Comparison of ENCODE assay signal across 27 mouse cellular contexts in genomic region chr2:19953028-19953427, GRCm38 (mm10). TPM values are rescaled to one million over a fixed set of nuclear protein-coding genes. Genes with fewer than 3 reads are reported as not detected.
DNase-seq lines count a peak whose midpoint lies in the region; ATAC-seq and TF ChIP-seq lines count a peak whose summit lies in the region.
"Had no signal": no experiment of that assay in that cellular context is flagged by ENCODE, and none has a peak within 500 bp of the region (broad histone marks: within the 10 kb centered on the region; RNA-seq: fewer than 3 reads in every experiment).

No protein-coding gene starts in this region.

- TF ChIP-seq CTCF in forebrain, postnatal 0 days (IDR thresholded peaks at IDR 0.05; ENCODE audit: low read depth): no peak

- no peaks in the 10 kb centered on the region for H3K27me3 ChIP-seq in forebrain, embryonic 15.5 days
- H3K27me3 ChIP-seq in forebrain, embryonic 12.5 days: no peaks in the 10 kb centered on the region
- no peaks in the 10 kb centered on the region for H3K27me3 ChIP-seq in midbrain, embryonic 12.5 days
- H3K27me3 ChIP-seq in midbrain, embryonic 16.5 days (ENCODE audit: control insufficient read depth, insufficient read depth, low read depth, low read length): no peaks in the 10 kb centered on the region
- H3K27me3 ChIP-seq in forebrain, postnatal 0 days (ENCODE audit: insufficient read depth, low read length): no peaks in the 10 kb centered on the region
- H3K27me3 ChIP-seq: embryonic facial prominence, embryonic 12.5 days; embryonic facial prominence, embryonic 15.5 days; heart, embryonic 13.5 days had no signal

- no peak overlapping the region for H3K27ac ChIP-seq in forebrain, embryonic 15.5 days (replicated peaks)
- no peak overlapping the region for H3K27ac ChIP-seq in forebrain, embryonic 12.5 days
- H3K27ac ChIP-seq in midbrain, embryonic 12.5 days (replicated peaks): no peak overlapping the region
- H3K27ac ChIP-seq in midbrain, embryonic 16.5 days (ENCODE audit: low read length): no peak overlapping the region
- H3K27ac ChIP-seq in forebrain, postnatal 0 days (ENCODE audit: low read depth, low read length): no peak overlapping the region
- H3K27ac ChIP-seq: embryonic facial prominence, embryonic 12.5 days; embryonic facial prominence, embryonic 15.5 days; heart, adult 2 months; heart, embryonic 10.5 days; heart, embryonic 13.5 days; hindbrain, embryonic 14.5 days; hindbrain, postnatal 0 days had no signal

- H3K4me2 ChIP-seq in forebrain, embryonic 15.5 days (replicated peaks): no peak overlapping the region
- H3K4me2 ChIP-seq in forebrain, embryonic 12.5 days: no peak overlapping the region
- H3K4me2 ChIP-seq in midbrain, embryonic 12.5 days (replicated peaks): no peak overlapping the region
- no peak overlapping the region for H3K4me2 ChIP-seq in midbrain, embryonic 16.5 days (ENCODE audit: low read length)
- no peak overlapping the region for H3K4me2 ChIP-seq in forebrain, postnatal 0 days (ENCODE audit: low read depth)
- H3K4me2 ChIP-seq: embryonic facial prominence, embryonic 12.5 days; embryonic facial prominence, embryonic 15.5 days; heart, embryonic 13.5 days; hindbrain, embryonic 14.5 days had no signal

- no peaks in the 10 kb centered on the region for H3K4me1 ChIP-seq in forebrain, embryonic 15.5 days
- no peaks in the 10 kb centered on the region for H3K4me1 ChIP-seq in forebrain, embryonic 12.5 days
- no peaks in the 10 kb centered on the region for H3K4me1 ChIP-seq in midbrain, embryonic 12.5 days
- H3K4me1 ChIP-seq in midbrain, embryonic 16.5 days (ENCODE audit: control insufficient read depth, insufficient read depth, low read length): no peaks in the 10 kb centered on the region
- H3K4me1 ChIP-seq in forebrain, postnatal 0 days (ENCODE audit: insufficient read depth): no peaks in the 10 kb centered on the region
- H3K4me1 ChIP-seq: embryonic facial prominence, embryonic 12.5 days; embryonic facial prominence, embryonic 15.5 days; heart, embryonic 10.5 days; heart, embryonic 13.5 days had no signal

- no peak overlapping the region for H3K4me3 ChIP-seq in forebrain, embryonic 15.5 days
- H3K4me3 ChIP-seq in forebrain, embryonic 12.5 days (replicated peaks): no peak overlapping the region
- H3K4me3 ChIP-seq in midbrain, embryonic 12.5 days: no peak overlapping the region
- no peak overlapping the region for H3K4me3 ChIP-seq in midbrain, embryonic 16.5 days (ENCODE audit: low read depth, low read length)
- no peak overlapping the region for H3K4me3 ChIP-seq in forebrain, postnatal 0 days (ENCODE audit: low read depth, low read length)
- H3K4me3 ChIP-seq: embryonic facial prominence, embryonic 12.5 days; embryonic facial prominence, embryonic 15.5 days; heart, adult 2 months; heart, embryonic 10.5 days; heart, embryonic 13.5 days had no signal

- DNase-seq in brain, embryonic 18.5 days (ENCODE audit: low read depth, low spot score): peak; percentile 10
- peak; percentile 7 for DNase-seq in forebrain, postnatal 0 days
- DNase-seq in urinary bladder, postnatal 36 days (ENCODE audit: low spot score in 2 of 2): no peak
- DNase-seq: adrenal gland, adult 2 months; adrenal gland, postnatal 14 days; cerebellum, adult 18-20 months; cerebellum, adult 9-10 months; cerebellum, postnatal 14 days; gastrocnemius, postnatal 10 days; gastrocnemius, postnatal 36 days; heart, adult 2 months; heart, postnatal 14 days; heart, postnatal 4 days had no signal

- ATAC-seq in forebrain, embryonic 15.5 days (replicated peaks): peak; percentile 77; the same call in 1 of the 2 replicates
- ATAC-seq in forebrain, embryonic 12.5 days (ENCODE audit: low FRiP score): no peak
- ATAC-seq in midbrain, embryonic 12.5 days (ENCODE audit: low FRiP score, low read depth): peak; percentile 47; the same call in 1 of the 2 replicates
- no peak for ATAC-seq in midbrain, embryonic 16.5 days
- ATAC-seq in forebrain, postnatal 0 days: peak; percentile 72; the same call in 1 of the 2 replicates
- ATAC-seq: CD4-positive, CD25-positive, alpha-beta regulatory T cell, adult 4 months; hindbrain, postnatal 0 days; inflammation-experienced regulatory T-cells, adult 6 months; intestine, embryonic 16.5 days had no signal

- 63% methylated on average over 2 of the region's 2 CpGs for WGBS in forebrain, embryonic 15.5 days
- 59% methylated on average over 2 of the region's 2 CpGs for WGBS in forebrain, embryonic 12.5 days
- 47% methylated on average over 2 of the region's 2 CpGs for WGBS in midbrain, embryonic 12.5 days
- 29% methylated on average over 2 of the region's 2 CpGs for WGBS in midbrain, embryonic 16.5 days
- 48% methylated on average over 2 of the region's 2 CpGs for WGBS in forebrain, postnatal 0 days

- no peak overlapping the region for H3K9ac ChIP-seq in forebrain, embryonic 15.5 days (replicated peaks)
- H3K9ac ChIP-seq in forebrain, embryonic 12.5 days: no peak overlapping the region
- H3K9ac ChIP-seq in midbrain, embryonic 12.5 days (replicated peaks): no peak overlapping the region
- H3K9ac ChIP-seq in midbrain, embryonic 16.5 days (ENCODE audit: low read depth, low read length): no peak overlapping the region
- H3K9ac ChIP-seq in forebrain, postnatal 0 days: no peak overlapping the region
- H3K9ac ChIP-seq: embryonic facial prominence, embryonic 12.5 days; embryonic facial prominence, embryonic 15.5 days; heart, embryonic 13.5 days; hindbrain, embryonic 14.5 days had no signal

- H3K9me3 ChIP-seq in forebrain, embryonic 15.5 days: no peaks in the 10 kb centered on the region
- no peaks in the 10 kb centered on the region for H3K9me3 ChIP-seq in forebrain, embryonic 12.5 days
- no peaks in the 10 kb centered on the region for H3K9me3 ChIP-seq in midbrain, embryonic 12.5 days
- H3K9me3 ChIP-seq in midbrain, embryonic 16.5 days (replicated peaks; ENCODE audit: control insufficient read depth, low read length, poor library complexity, severe bottlenecking): no peaks in the 10 kb centered on the region
- H3K9me3 ChIP-seq in forebrain, postnatal 0 days (ENCODE audit: low read length): no peaks in the 10 kb centered on the region
- H3K9me3 ChIP-seq: embryonic facial prominence, embryonic 12.5 days; embryonic facial prominence, embryonic 15.5 days; heart, embryonic 10.5 days; heart, embryonic 13.5 days had no signal

- no peaks in the 10 kb centered on the region for H3K36me3 ChIP-seq in forebrain, embryonic 15.5 days
- H3K36me3 ChIP-seq in forebrain, embryonic 12.5 days (replicated peaks): no peaks in the 10 kb centered on the region
- H3K36me3 ChIP-seq in midbrain, embryonic 12.5 days: no peaks in the 10 kb centered on the region
- no peaks in the 10 kb centered on the region for H3K36me3 ChIP-seq in midbrain, embryonic 16.5 days (ENCODE audit: control insufficient read depth, insufficient read depth, low read length)
- H3K36me3 ChIP-seq in forebrain, postnatal 0 days (ENCODE audit: insufficient read depth): no peaks in the 10 kb centered on the region
- H3K36me3 ChIP-seq: embryonic facial prominence, embryonic 12.5 days; embryonic facial prominence, embryonic 15.5 days; heart, embryonic 10.5 days; heart, embryonic 13.5 days had no signal

RNA-seq across cellular contexts. Expression of gene Etl4, which starts 43.4 kb away (rescaled TPM):
- polyA plus RNA-seq in forebrain, embryonic 15.5 days (2015; fragmentation: Nextera tagmentation; extraction: Ambion mirVana): 15.7 and 18.3 TPM in 2 replicates
- 30.0 and 30.3 TPM in 2 replicates for polyA plus RNA-seq in forebrain, embryonic 12.5 days (2016; fragmentation: Nextera tagmentation; extraction: Ambion mirVana)
- polyA plus RNA-seq in midbrain, embryonic 12.5 days (2016; fragmentation: Nextera tagmentation; extraction: Ambion mirVana): 11.9 and 16.1 TPM in 2 replicates
- 3.5 and 4.9 TPM in 2 replicates for polyA plus RNA-seq in midbrain, embryonic 16.5 days (2015; fragmentation: Nextera tagmentation; extraction: Ambion mirVana)
- total RNA-seq in forebrain, postnatal 0 days (2014; rRNA removed): 13.6 and 15.4 TPM in 2 replicates
- 4.5 and 7.2 TPM in 2 replicates for polyA plus RNA-seq in forebrain, postnatal 0 days (2015; fragmentation: Nextera tagmentation; extraction: Ambion mirVana)
- total RNA-seq: MEL had no signal
- polyA plus RNA-seq: CD4-positive, CD25-positive, alpha-beta regulatory T cell, adult 4 months had no signal

Comparison
In these comparisons a context has a peak if more than half of its experiments do, and no peak if none do; other contexts are left out.
1. ATAC-seq: peak in forebrain, embryonic 15.5 days (single experiment), midbrain, embryonic 12.5 days (single experiment) and forebrain, postnatal 0 days (single experiment); none in forebrain, embryonic 12.5 days (single experiment) and midbrain, embryonic 16.5 days (single experiment).
2. DNase-seq: peak in brain, embryonic 18.5 days (single experiment) and forebrain, postnatal 0 days (single experiment); none in urinary bladder, postnatal 36 days (0 of 2).